In genomic region chr19:29893718-29894273, GRCm38 (mm10) we compare ENCODE assay signal across 27 mouse cellular contexts. TPM values are rescaled to one million over a fixed set of nuclear protein-coding genes. Genes with fewer than 3 reads are reported as not detected.
A peak's percentile ranks its signal among the peaks of the same experiment; 100 is the strongest.
DNase-seq lines count a peak whose midpoint lies in the region; ATAC-seq and TF ChIP-seq lines count a peak whose summit lies in the region.
"Had no signal": no experiment of that assay in that cellular context is flagged by ENCODE, and none has a peak within 500 bp of the region (broad histone marks: within the 10 kb centered on the region; RNA-seq: fewer than 3 reads in every experiment).

No protein-coding gene starts in this region.

- TF ChIP-seq EP300 in MEL (IDR thresholded peaks at IDR 0.05; ENCODE audit: low read depth in 1 of 2, low read length in 2 of 2), result no peak

- no peak for TF ChIP-seq RAD21 in MEL (IDR thresholded peaks at IDR 0.05; ENCODE audit: low read depth, low read length)

- TF ChIP-seq CTCF in MEL (IDR thresholded peaks at IDR 0.05 in 2 of 3, conservative IDR thresholded peaks at IDR 0.05 in 1 of 3; ENCODE audit: control insufficient read depth in 1 of 3, insufficient read depth in 1 of 3, low read depth in 2 of 3, low read length in 3 of 3, poor library complexity in 1 of 3, severe bottlenecking in 1 of 3), result no peak

- H3K79me2 ChIP-seq in MEL (ENCODE audit: control insufficient read depth, insufficient read depth, low read length, poor library complexity), result no peaks in the 10 kb centered on the region

- no peak overlapping the region for H3K27ac ChIP-seq in hindbrain, embryonic 11.5 days (ENCODE audit: low read depth, low read length)
- no peak overlapping the region for H3K27ac ChIP-seq in hindbrain, embryonic 14.5 days
- no peak overlapping the region for H3K27ac ChIP-seq in MEL (ENCODE audit: control insufficient read depth, low read depth, low read length)
- H3K27ac ChIP-seq: forebrain, embryonic 12.5 days; heart, embryonic 15.5 days; kidney, postnatal 0 days; left cerebral cortex, adult 2 months; limb, embryonic 15.5 days; neural tube, embryonic 12.5 days had no signal

- no peaks in the 10 kb centered on the region for H3K27me3 ChIP-seq in hindbrain, embryonic 11.5 days (ENCODE audit: control insufficient read depth, insufficient read depth, low read length)
- H3K27me3 ChIP-seq in hindbrain, embryonic 14.5 days (ENCODE audit: control insufficient read depth, insufficient read depth, low read length), result no peaks in the 10 kb centered on the region
- H3K27me3 ChIP-seq in MEL (ENCODE audit: control insufficient read depth in 1 of 2, insufficient read depth in 2 of 2, low read length in 2 of 2), result peaks cover 10 to 28% of the 10 kb centered on the region in 2 experiments
- H3K27me3 ChIP-seq: embryonic facial prominence, embryonic 12.5 days; forebrain, embryonic 12.5 days; heart, embryonic 15.5 days; limb, embryonic 15.5 days; megakaryocyte, embryonic 14.5 days; neural tube, embryonic 12.5 days had no signal

- no peak overlapping the region for H3K4me3 ChIP-seq in hindbrain, embryonic 11.5 days (ENCODE audit: low read depth, low read length)
- H3K4me3 ChIP-seq in hindbrain, embryonic 14.5 days (replicated peaks; ENCODE audit: low read length), result no peak overlapping the region
- no peak overlapping the region for H3K4me3 ChIP-seq in MEL (ENCODE audit: control insufficient read depth in 1 of 2, insufficient read depth in 1 of 2, low read depth in 2 of 2, low read length in 2 of 2)
- H3K4me3 ChIP-seq: embryonic facial prominence, embryonic 12.5 days; forebrain, embryonic 12.5 days; heart, embryonic 15.5 days; left cerebral cortex, adult 2 months; limb, embryonic 15.5 days; megakaryocyte, embryonic 14.5 days; neural tube, embryonic 12.5 days had no signal

- no peaks in the 10 kb centered on the region for H3K4me1 ChIP-seq in hindbrain, embryonic 11.5 days (replicated peaks; ENCODE audit: control insufficient read depth, insufficient read depth, low read length)
- H3K4me1 ChIP-seq in hindbrain, embryonic 14.5 days (replicated peaks; ENCODE audit: control insufficient read depth, insufficient read depth, low read length), result no peaks in the 10 kb centered on the region
- H3K4me1 ChIP-seq in MEL (ENCODE audit: control insufficient read depth in 1 of 2, insufficient read depth in 2 of 2, low read length in 2 of 2), result no peaks in the 10 kb centered on the region
- H3K4me1 ChIP-seq: embryonic facial prominence, embryonic 12.5 days; forebrain, embryonic 12.5 days; heart, embryonic 15.5 days; limb, embryonic 15.5 days; megakaryocyte, embryonic 14.5 days; neural tube, embryonic 12.5 days had no signal

- no peak for ATAC-seq in hindbrain, embryonic 11.5 days (ENCODE audit: low FRiP score)
- no peak for ATAC-seq in hindbrain, embryonic 14.5 days (ENCODE audit: low FRiP score)
- ATAC-seq: hindbrain, embryonic 16.5 days had no signal

- peak; percentile 10 for DNase-seq in hindbrain, embryonic 11.5 days (ENCODE audit: low spot score)
- DNase-seq in hindbrain, embryonic 14.5 days (ENCODE audit: low spot score), result no peak
- no peak for DNase-seq in MEL (ENCODE audit: low read depth, low spot score)
- DNase-seq in embryo, embryonic 11 days, result peak; percentile 11
- DNase-seq in retina, embryonic 14.5 days (ENCODE audit: low spot score), result peak; percentile 73
- DNase-seq in kidney, postnatal 4 days, result no peak
- no peak for DNase-seq in adrenal gland, postnatal 25 days
- no peak for DNase-seq in left cerebral cortex, adult 9 months (ENCODE audit: low spot score in 2 of 2)
- DNase-seq: adrenal gland, adult 2 months; cerebellum, adult 8-10 months; cerebellum, postnatal 36 days; gastrocnemius, postnatal 36 days; heart, postnatal 36 days; kidney, adult 18-20 months; left cerebral cortex, postnatal 4 days; lung, embryonic 14.5 days; lung, postnatal 36 days; midbrain, embryonic 14.5 days had no signal

- H3K36me3 ChIP-seq in hindbrain, embryonic 11.5 days (ENCODE audit: control insufficient read depth, insufficient read depth, low read length), result no peaks in the 10 kb centered on the region
- H3K36me3 ChIP-seq in hindbrain, embryonic 14.5 days (replicated peaks; ENCODE audit: control insufficient read depth, insufficient read depth), result no peaks in the 10 kb centered on the region
- no peaks in the 10 kb centered on the region for H3K36me3 ChIP-seq in MEL (ENCODE audit: control insufficient read depth in 1 of 2, insufficient read depth in 2 of 2, low read length in 2 of 2)
- H3K36me3 ChIP-seq: embryonic facial prominence, embryonic 12.5 days; forebrain, embryonic 12.5 days; heart, embryonic 15.5 days; limb, embryonic 15.5 days; neural tube, embryonic 12.5 days had no signal

- H3K9ac ChIP-seq in hindbrain, embryonic 11.5 days (ENCODE audit: low read depth, low read length), result no peak overlapping the region
- H3K9ac ChIP-seq in hindbrain, embryonic 14.5 days, result no peak overlapping the region
- no peak overlapping the region for H3K9ac ChIP-seq in MEL (ENCODE audit: control insufficient read depth, low read depth, low read length, poor library complexity, severe bottlenecking)
- H3K9ac ChIP-seq: embryonic facial prominence, embryonic 12.5 days; forebrain, embryonic 12.5 days; heart, embryonic 15.5 days; limb, embryonic 15.5 days; lung, embryonic 14.5 days; neural tube, embryonic 12.5 days had no signal

- no peak overlapping the region for H3K4me2 ChIP-seq in hindbrain, embryonic 11.5 days (replicated peaks; ENCODE audit: low read depth, low read length)
- no peak overlapping the region for H3K4me2 ChIP-seq in hindbrain, embryonic 14.5 days (replicated peaks)
- H3K4me2 ChIP-seq: embryonic facial prominence, embryonic 12.5 days; forebrain, embryonic 12.5 days; heart, embryonic 15.5 days; limb, embryonic 15.5 days; lung, embryonic 14.5 days; neural tube, embryonic 12.5 days had no signal

- WGBS in hindbrain, embryonic 11.5 days, result 74% methylated on average over 4 of the region's 4 CpGs
- 76% methylated on average over 4 of the region's 4 CpGs for WGBS in hindbrain, embryonic 14.5 days

- no peak for TF ChIP-seq POLR2A in MEL (IDR thresholded peaks at IDR 0.05; ENCODE audit: control insufficient read depth in 1 of 2, insufficient read depth in 1 of 2, low read depth in 1 of 2, low read length in 2 of 2, poor library complexity in 1 of 2)

- H3K9me3 ChIP-seq in hindbrain, embryonic 11.5 days (ENCODE audit: control insufficient read depth, low read length), result no peaks in the 10 kb centered on the region
- no peaks in the 10 kb centered on the region for H3K9me3 ChIP-seq in hindbrain, embryonic 14.5 days (ENCODE audit: control insufficient read depth, low read length)
- H3K9me3 ChIP-seq in MEL (replicated peaks; ENCODE audit: insufficient read depth, low read length), result no peaks in the 10 kb centered on the region
- H3K9me3 ChIP-seq: embryonic facial prominence, embryonic 12.5 days; forebrain, embryonic 12.5 days; heart, embryonic 15.5 days; limb, embryonic 15.5 days; neural tube, embryonic 12.5 days had no signal

TF ChIP-seq in MEL, 35 proteins besides CTCF, POLR2A, EP300 and RAD21:
- TF ChIP-seq E2F4 (IDR thresholded peaks at IDR 0.05; ENCODE audit: borderline replicate concordance, low read depth, low read length) (no peak), GATA1 (IDR thresholded peaks at IDR 0.05; ENCODE audit: low read depth, low read length) (0 out of 2 replicates have a peak, but pooled peaks have one; percentile 27)

RNA-seq across cellular contexts. Expression of gene Il33, which starts 31.1 kb away (rescaled TPM):
- polyA plus RNA-seq in hindbrain, embryonic 11.5 days (2014; fragmentation: Nextera tagmentation; extraction: Ambion mirVana), result 2.1 TPM in 2 replicates
- 2.0 and 2.3 TPM in 2 replicates for polyA plus RNA-seq in hindbrain, embryonic 14.5 days (2014; fragmentation: Nextera tagmentation; extraction: Ambion mirVana)
- not detected in 2 replicates for total RNA-seq in MEL (2012; rRNA removed)
- polyA plus RNA-seq in MEL (2012; ENCODE audit: insufficient read depth in 1 of 2, insufficient read length in 2 of 2, low read depth in 1 of 2, low replicate concordance in 2 of 2, missing spikeins in 1 of 2), result under 1 TPM in 1 of 2 experiments, not detected in 1; 0.17 TPM
- 9.0 and 12.9 TPM in 2 replicates for total RNA-seq in adrenal gland, postnatal 25 days (2021)

Comparison
In these comparisons a context has a peak if more than half of its experiments do, and no peak if none do; other contexts are left out.
1. DNase-seq: peak in hindbrain, embryonic 11.5 days (single experiment), embryo, embryonic 11 days (single experiment) and retina, embryonic 14.5 days (single experiment); none in hindbrain, embryonic 14.5 days (single experiment), MEL (single experiment), kidney, postnatal 4 days (0 of 2), adrenal gland, postnatal 25 days (single experiment) and left cerebral cortex, adult 9 months (0 of 2).